Mouse (Mus musculus) large intestine, adult 2 months (tissue): Measurements from ENCODE around the gene Cyp39a1. TPM values are rescaled to one million over a fixed set of nuclear protein-coding genes. Genes with fewer than 3 reads are reported as not detected.

Source experiments
- DNase-seq: peaks from one replicate; pipeline ENCODE4 v3.0.0-alpha.2; 2012; ENCODE audit warnings: low read depth, low spot score
- WGBS: fragments of 180-500 bp; shearing (Covaris S2); methylation state at CpG from one replicate; pipeline ENCODE4 v1.1.7; 2018; 5-methylcytosine and 5-hydroxymethylcytosine counted together
- polyA plus RNA-seq: library from polyadenylated mRNA; depleted of rRNA; stranded (reverse); fragments of >200 nt; gene quantifications from 2 replicates; pipeline ENCODE4 v1.2.3, GENCODE M21; 2012

The Cyp39a1 gene
- polyA plus RNA-seq, 1 experiment, result 2.6 TPM

DNA sequence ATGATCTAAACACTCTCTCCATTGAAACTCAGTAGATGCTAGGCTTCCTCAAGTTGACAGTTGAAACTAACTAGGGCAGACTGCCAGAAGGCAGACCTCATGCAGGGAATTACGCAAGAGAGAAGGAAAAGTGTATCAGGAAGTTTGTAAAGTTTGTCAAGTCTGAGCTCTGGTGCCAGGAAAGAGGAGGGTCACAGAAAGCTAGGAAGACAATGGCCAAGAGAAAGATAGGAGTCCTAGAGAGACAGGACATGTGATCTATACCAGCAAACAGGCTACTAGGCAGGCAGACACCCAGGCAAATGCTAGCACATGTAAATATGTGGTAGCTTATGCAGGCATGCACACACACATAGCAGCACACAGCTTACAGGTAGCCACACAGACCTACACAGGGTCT lies 8.0 kb downstream of the Cyp39a1 start:
- peak; percentile 57 for DNase-seq
- 6% methylated on average over 1 of the region's 1 CpGs for WGBS

DNA sequence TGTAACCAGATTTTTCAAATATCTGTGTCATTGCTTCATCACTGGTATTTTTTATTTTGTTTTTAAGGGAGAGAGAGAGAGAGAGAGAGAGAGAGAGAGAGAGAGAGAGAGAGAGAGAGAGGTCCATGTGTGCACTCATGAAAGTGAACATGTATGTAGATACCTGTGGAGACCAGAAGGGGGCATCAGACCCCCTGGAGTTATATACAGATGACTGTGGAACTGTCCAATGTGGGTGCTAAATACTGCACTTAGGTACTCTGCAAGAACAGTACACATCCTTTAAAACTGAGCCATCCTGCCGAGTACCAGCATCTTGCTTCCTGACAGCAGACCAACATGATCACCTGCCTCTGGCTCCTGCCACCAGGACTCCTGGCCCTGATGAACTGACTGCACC lies 9.0 kb downstream of the Cyp39a1 start:
- WGBS, result 94% methylated on average over 1 of the region's 1 CpGs
- DNase-seq, result no peak

DNA sequence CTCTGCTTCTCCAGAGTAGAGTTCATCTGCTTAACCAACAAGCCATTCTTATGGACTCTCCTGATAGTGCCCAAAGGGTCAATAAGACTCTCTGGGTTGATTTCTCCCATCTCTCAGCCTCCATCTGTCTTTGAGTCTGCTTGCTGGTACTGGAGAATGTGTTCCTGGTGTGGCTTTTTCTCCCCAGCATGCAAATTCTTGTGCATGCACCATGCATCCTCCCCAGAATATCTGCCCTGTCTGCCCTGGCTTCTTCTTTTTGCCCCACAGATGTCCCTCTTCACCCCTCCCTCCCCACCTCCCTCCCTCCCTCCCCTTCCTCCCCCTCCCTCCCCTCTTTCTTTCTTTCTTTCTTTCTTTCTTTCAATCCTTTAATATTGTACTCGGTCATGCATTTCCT lies 10.1 kb downstream of the Cyp39a1 start:
- WGBS, result 35% methylated on average over 1 of the region's 1 CpGs

DNA sequence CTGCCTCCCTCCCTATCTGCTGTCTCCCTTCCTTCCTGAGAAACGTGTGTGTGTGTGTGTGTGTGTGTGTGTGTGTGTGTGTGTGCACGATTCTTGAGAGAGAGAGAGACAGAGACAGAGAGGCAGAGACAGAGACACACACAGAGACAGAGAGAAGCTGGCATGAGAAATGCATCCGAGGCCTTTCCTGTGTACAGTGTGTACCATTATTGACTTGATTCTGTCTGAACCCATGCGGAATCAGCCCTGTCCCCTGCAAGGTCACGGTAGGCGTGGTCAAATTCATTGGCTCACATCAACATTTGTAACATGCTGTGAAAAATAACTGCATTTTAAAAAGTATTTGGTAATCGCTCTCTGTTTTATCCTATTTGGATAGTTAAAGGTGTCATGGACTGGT lies 16.9 kb downstream of the Cyp39a1 start:
- WGBS, result 86% methylated on average over 7 of the region's 7 CpGs
- no peak for DNase-seq

More for the DNA sequence above, 10.1 kb downstream of the Cyp39a1 start:
- no peak for DNase-seq

DNA sequence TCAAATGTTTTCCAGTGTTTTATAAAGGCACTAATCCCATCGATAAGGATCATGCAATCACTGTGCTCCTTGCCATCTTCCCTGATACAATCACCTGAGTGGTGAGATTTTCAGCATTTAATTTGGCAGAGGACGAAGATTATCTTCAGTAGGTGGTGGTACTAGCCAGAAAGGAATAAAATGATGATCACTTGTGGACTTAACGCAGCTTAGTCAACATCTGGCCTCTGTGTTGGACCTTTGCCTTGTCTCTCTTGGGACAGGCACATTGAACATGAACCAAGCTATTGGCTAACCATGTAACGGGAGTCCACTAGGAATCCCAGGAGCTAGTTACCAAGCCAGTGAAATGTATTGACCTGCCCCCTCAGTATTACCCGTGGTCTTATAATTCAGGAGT lies 17.4 kb downstream of the Cyp39a1 start:
- WGBS, result 90% methylated on average over 5 of the region's 5 CpGs
- no peak for DNase-seq

DNA sequence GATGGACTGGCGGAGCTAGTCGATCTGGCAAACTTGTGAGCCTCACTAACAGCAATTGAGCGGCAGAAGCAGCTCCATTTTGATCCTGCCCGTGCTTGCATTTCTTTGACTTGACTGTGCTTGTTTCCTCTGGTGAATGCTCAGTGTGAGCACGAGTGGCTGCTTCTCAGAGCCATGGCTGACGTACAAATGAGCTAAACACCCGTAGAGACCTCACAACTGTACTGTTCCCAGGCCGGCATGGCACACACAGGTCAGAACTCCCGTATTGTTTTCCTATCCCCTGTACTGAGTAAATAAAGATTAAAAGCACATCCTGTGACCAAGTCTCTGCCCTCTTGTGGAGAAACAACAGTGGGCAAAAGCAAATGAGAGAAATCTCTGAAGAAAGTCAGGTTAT lies 22.4 kb downstream of the Cyp39a1 start:
- WGBS, result 85% methylated on average over 9 of the region's 9 CpGs
- no peak for DNase-seq

DNA sequence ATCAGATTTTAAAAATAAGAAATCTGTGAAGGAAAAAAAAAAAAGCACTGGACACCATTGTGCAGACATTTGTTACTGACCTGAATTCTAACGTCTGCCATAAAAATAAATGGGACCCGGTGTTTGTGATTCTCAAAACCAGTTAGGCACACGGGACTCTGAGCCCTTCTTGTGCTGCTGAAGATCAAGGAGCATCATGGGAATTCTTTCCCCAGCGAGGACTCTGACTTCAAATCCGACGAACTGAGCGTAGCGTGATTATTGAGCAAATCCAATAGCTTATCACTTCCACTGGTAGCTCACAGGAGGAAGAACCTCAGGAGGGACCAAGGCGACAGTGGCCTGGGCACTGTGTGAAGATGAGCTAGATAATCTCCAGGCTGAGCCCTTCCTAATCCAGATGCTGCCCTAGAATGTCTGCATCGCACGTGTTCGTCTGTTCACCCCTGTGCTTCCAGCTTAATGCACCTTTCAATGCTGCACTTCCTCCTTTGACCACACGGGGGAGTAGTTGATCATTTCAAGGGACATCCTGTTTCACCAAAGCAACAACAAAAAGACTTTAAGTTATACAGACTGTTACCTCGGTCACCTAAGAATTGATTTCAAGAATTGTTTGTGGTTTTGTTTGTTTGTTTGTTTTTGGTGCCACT lies 31.9 kb downstream of the Cyp39a1 start:
- peak; percentile 40 for DNase-seq
- 44% methylated on average over 14 of the region's 14 CpGs for WGBS

DNA sequence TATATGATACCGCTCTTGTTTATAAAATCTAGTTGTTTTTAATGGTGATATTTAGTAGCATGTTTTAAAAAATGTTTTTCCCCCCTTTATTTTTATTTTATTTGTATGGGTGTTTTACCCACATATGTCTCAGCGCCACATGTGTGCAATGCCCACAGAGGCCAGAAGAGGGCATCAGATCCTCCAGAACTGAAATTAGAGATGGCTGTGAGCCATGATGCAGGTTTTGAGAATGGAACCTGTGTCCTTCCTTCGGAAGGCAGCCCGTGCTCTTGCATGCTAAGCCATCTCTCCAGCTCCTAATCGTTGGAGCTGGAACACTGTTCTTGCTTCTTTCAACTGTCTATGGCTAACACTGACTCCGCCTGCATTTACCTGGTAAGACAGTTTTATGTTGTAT lies 33.8 kb downstream of the Cyp39a1 start:
- no peak for DNase-seq
- WGBS, result 76% methylated on average over 6 of the region's 6 CpGs

DNA sequence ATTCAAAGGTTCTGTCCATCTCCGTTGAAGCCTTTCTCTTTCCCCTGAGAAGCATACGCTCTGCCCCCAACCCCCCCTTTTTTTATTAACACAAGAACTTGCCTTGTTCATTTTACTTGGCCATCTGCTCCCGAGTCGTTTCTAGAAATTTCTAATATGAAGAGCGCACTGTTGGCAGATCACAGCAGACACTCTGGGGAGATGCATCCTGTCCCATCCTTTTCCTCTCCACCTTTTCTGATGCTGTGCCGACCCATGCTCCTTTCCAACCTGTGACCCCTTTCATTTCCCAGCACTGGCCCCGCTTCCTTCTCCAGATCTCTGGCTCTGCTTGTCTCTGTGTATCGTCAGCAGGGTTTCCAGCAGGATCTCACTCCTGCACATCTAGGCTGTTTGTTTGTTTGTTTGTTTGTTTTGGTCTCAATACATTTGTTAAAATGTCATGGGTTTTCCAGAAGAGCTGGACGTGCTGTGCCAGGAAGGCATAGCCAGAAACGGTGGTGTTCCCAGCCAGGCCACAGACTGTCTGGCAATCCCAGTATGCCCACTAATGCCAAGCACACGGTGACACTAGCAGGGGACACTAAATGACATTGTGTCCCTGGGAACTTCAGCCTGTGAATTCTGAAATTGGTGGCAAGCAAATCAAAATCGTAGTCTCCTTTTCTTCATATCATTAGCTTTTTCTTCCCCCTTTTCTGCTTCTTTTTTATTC lies 37.1 kb downstream of the Cyp39a1 start:
- WGBS, result 92% methylated on average over 12 of the region's 12 CpGs
- no peak for DNase-seq

DNA sequence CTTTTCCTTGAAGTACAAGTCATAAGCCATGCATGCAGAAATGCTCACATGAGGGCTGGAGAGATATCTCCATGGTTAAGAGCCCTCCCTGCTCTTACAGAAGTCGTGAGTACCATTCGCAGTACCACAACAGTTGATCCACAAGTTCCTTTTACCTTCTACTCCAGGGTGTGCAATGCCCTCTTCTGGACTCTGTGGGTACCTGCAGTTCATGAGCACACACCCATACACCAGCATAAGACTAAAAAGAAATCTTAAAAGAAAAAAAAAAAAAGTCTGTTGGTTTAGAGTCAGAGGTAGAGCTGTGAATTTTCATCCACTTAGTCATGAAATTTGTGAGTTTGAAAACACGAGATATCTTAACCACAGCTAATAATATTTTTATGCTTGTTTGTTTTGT lies 39.5 kb downstream of the Cyp39a1 start:
- DNase-seq, result no peak
- WGBS, result 89% methylated on average over 3 of the region's 3 CpGs

DNA sequence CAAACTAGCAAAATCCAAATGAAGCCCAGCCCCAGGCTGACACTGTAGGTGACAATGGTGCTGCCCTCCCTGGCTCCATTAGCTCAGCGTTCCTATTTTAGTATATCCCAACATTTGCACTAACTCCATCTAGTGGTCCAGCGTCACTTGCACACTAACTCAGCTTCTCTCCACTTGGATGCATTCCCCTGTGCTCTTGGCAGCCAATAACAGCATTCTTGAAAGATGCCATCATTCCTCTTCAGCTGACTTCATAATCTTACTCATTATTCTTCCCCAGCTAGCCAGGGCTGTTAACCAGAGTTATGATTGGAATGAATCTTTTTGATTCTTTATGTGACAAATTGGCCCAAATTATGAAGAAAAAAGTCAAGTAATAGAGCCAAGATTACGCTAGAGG lies 40.0 kb downstream of the Cyp39a1 start:
- 86% methylated on average over 3 of the region's 3 CpGs for WGBS

DNA sequence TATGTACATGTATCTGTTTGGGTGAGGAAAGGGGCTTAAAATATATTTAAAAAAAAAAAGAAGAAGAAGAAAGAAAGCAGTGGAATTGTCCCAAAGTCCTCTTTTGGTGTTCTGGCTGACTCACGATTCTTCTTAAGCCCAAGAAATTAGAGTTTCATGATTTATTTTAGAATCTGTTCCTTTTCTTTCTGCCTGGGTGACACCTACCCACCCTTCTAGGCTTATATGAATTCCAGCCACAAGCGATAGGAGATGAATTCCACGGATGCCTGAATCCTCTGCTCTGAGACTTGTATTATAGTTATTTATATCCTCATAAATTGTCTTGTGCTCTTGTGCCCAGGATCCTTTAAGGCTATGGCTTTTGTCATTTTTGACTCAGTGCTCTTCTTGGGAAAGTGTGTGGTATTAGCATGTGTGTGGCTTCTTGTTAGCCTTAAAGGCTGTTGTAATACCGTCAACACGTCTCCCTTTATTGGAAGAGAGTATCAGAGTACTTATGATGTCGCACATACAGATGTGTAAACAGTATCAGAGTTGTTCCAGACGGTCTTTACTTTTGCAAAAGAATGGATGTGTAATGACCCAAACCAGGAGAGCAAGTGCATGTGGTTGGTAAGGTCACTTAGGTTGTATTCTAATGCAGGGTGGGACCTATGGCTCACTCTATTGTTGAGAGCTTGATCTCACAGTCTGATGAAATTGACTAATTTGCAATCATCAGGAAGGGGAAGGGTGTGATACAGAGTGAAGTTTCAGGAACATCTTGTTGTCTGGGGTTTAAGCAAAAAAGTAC lies 44.5 kb downstream of the Cyp39a1 start:
- no peak for DNase-seq
- WGBS, result 79% methylated on average over 7 of the region's 7 CpGs

More for the DNA sequence above, 40.0 kb downstream of the Cyp39a1 start:
- DNase-seq, result no peak

DNA sequence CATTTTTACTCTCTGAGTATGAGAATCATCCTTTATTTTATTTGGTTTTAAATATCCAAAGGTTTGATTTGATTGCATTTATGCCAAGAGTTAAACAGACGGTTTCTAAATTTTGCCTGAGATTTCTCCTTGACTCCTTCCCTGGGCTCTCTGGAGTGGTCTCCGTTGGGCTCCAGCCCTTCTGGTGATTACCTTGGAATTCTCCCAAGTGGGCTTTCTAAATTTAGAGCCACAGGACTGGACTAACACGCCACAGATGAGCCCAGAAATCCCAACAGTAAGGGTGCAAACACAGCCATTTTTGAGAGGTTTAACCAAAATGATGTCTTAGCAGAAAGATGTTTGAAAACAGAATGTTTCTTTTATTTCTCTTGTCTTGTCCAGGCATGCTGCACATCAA lies 47.0 kb downstream of the Cyp39a1 start:
- DNase-seq, result no peak
- WGBS, result 68% methylated on average over 3 of the region's 3 CpGs

DNA sequence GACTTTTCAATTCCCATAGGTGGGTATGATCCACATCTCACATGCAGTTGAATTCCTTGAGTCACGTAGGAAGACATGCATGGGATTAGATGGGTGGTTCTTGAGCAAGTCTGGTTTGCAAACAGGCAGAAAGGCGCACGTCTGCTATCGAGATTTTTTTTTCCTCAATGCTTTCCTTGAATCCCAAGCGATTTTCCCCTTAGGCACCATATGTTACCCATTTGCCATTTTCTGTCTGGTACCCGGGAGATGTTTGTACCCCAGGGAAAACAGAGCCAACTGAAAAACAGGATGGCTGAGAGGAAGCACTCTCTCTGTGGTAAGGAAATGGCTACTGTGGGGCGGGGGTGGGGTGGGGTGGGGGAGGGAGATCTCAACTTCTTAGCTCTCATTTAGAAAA lies 49.4 kb downstream of the Cyp39a1 start:
- 85% methylated on average over 7 of the region's 7 CpGs for WGBS
- no peak for DNase-seq

DNA sequence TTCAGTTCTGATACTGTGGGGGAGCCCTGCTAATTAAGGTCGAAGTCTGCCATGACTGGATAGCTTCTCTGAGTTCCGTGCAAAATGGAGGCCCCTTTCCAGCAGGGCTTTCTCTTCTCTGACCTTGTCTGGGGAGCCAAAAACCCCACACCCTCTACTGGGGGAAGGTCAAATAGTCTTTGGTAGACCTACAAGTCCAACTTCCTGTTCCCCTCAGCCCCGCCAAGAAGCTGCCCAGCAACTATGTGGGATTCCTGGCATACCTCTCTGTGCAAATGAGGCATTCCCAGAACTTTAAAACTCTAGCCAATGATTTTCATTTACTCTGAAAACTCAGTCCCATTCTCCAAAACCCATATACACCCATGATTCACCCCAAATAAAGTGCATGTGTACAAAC lies 52.2 kb downstream of the Cyp39a1 start:
- no peak for DNase-seq
- 89% methylated on average over 3 of the region's 3 CpGs for WGBS

DNA sequence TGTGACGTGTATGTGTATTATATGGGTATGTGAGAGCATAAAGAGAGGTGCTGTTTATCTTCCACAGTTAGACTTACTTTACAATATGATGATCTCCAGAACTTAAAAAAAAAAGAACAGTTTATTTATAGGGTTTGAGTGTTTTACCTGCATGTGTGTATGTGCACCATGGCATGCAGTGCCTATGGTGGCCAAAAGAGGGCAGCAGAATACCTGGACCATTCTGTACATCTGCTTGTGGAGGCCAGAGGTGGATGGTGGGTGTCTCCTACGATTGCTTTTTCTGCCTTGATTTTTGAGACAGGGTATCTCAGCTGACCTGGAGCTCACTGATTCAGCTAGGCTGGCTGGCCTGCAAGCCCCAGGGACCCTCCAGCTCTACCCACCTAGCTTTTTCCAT lies 57.3 kb downstream of the Cyp39a1 start:
- no peak for DNase-seq
- WGBS, result 94% methylated on average over 2 of the region's 2 CpGs

DNA sequence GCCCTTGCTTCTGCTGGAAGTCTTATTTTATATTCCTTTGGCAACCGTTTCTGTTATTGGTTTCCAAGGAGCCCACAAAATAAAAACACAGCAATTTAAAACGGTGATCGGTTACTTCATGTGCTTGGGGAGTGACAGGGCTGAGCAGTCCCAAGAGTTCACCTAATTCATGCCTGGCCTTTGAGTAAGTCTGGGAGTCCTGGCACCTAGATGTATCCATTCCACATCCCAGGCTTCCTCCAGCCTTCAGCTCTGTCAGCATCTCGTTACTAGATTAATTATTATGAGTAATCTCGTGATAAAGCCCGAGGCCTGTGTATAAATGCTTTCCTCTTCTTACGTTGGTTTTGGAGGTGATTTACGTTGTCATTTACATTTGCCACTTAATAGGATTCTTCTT lies 64.1 kb downstream of the Cyp39a1 start:
- no peak for DNase-seq
- WGBS, result 62% methylated on average over 8 of the region's 8 CpGs

DNA sequence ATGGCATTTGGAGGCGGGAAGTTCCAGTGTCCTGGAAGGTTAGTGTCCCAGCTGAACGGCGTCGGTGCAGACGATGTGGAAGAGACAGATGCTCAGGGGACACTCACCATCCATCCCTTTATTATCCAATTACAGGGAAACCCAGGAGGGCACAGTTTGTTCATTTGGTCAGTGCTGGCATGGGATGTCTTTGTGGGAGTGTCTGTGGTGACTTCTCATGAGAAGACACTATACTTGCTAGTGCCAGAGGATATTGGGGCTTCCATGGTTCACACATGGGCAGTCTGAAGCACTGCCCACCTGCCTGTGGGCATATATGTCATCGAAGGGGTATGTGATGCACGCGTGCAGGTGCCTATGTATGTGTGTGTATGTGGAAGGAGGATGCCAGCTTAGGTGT lies 64.8 kb downstream of the Cyp39a1 start:
- DNase-seq, result no peak
- 86% methylated on average over 8 of the region's 8 CpGs for WGBS

DNA sequence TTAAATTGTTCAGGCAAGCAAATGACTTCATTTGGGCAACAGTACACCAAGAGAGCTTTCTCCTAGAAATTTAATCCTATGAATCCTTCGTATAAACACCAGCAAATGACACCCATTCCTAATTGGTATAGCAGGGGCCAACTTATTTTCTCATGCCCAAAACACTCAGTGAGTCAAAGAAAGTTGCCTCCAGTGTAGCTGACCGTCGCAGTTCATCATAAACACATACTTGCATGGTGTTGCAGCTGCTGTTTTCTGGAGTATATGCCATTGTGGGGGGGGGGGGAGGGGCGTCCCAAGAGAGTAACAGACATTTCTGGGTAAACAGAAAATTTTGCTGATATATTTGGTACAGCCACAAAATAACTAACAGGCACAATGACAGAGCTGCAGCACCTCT lies 67.0 kb downstream of the Cyp39a1 start:
- 75% methylated on average over 4 of the region's 4 CpGs for WGBS
- no peak for DNase-seq

DNA sequence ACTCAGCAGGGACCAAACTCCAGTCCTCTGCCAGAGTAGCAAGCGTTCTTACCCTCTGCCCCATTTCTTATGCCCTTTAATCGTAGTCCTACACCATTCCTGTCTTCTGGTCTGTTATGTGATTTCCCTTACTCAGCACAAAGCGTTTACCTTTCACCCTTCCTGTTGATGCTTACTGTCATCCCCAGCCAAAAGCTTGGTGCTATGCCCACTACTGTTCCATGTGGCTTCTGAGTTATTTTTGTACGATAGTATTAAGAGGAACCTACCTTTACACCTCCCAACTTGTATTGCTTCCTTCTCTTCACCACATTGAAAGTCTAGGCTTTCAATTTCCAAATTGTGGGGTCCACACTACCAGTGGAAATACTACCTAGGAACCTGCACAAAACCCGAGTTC lies 76.7 kb downstream of the Cyp39a1 start:
- 82% methylated on average over 5 of the region's 5 CpGs for WGBS
- DNase-seq, result no peak

DNA sequence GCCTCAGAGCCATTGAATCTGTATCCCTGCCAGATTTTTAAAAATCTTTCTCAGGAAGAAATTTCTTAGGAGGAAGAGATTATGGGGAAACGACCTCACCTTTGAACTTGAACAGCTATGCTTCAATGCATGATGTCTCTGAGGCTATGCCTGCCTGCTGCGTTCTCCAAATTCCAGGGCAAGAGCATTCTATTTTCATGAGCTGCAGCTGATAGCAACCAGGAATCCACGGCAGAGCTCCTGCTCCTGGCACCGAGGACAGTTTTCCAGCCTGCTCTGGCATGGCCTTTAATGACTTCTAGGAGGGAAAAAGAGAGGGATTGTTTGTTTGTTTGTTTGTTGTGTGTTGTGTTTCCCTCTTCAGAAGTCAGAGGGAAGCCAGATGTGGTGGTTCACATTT lies 77.2 kb downstream of the Cyp39a1 start:
- no peak for DNase-seq

More for the DNA sequence above, 77.2 kb downstream of the Cyp39a1 start:
- 51% methylated on average over 4 of the region's 4 CpGs for WGBS
